Mouse (Mus musculus) CD8-positive naive resting alpha-beta T cell, adult 2 months (primary cell): Measurements from ENCODE around the gene Prkcg.
A peak's percentile ranks its signal among the peaks of the same experiment; 100 is the strongest.
"Not testable (repeated sequence)": the region's sequence is repeated elsewhere in the genome, so short reads cannot be mapped to it uniquely, and the experiment has no call there.

Experiments
- DNase-seq, 2 experiments: peaks; one replicate each; pipeline ENCODE4 v3.0.0; 2022; ENCODE audit warnings: low read depth in 2 of 2, low spot score in 2 of 2

The Prkcg gene

GRCm38 (mm10) chr7:3290257-3291033 is 1.5 kb downstream of the Prkcg start:
- peak; percentile 59 to 63 for DNase-seq

DNA sequence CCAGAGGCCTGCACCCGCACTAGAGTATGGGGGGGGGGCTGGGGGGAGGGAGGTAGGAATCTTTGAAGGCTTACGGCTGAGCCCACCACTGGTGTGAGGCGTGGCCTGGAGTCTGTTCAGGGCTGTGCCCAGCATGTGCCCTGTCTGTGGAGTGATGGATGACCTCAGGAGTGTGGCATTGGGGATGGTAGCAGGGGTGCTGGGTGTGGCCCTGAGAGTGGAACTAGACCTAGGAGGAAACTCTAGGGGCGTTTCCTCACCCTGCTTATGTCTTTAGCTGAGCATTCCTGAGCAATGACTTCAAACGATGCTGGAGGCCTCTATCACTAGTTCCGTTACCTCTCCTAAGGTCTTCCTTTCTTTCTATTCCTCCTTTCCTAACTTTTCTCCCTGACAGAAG is 2.2 kb downstream of the Prkcg start:
- DNase-seq: no peak

GRCm38 (mm10) chr7:3291764-3292163 is 2.8 kb downstream of the Prkcg start:
- DNase-seq: no peak

DNA sequence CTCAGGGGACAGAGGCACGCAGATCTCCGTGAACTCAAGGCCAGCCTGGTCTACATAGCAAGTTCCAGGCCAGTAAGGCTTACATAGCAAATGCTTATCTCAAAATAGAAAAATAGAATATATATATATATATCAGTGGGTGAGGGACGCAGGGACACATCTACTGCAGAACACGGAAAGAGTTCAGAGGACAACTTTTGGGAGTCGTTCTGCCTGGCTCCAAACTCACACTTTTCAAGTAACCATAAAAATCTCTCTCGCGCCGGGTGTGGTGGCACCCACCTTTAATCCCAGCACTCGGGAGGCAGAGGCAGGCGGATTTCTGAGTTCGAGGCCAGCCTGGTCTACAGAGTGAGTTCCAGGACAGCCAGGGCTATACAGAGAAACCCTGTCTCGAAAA is 3.3 kb downstream of the Prkcg start:
- DNase-seq: not testable (repeated sequence)

DNA sequence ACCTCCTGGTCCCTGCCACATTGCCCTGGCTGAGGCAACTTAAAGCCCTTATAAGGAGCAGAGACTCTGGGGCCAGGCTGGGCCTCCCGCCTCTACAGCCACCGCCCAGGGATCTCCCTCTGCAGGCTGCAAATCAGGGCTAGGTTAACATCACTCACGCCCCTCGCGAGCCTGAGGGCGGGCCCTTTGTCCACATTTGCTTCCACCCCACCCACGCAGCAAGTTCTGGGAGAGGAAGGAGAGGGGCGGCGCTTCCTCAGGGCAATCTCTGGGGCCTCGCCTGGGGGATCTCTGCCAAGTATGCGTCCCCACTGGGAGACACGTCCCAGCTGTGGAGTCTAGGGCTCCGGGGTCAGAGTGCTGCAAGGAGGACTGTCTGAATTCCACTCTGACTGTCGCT is 3.8 kb downstream of the Prkcg start:
- DNase-seq: no peak

GRCm38 (mm10) chr7:3294794-3295193 is 5.8 kb downstream of the Prkcg start:
- DNase-seq: no peak

DNA sequence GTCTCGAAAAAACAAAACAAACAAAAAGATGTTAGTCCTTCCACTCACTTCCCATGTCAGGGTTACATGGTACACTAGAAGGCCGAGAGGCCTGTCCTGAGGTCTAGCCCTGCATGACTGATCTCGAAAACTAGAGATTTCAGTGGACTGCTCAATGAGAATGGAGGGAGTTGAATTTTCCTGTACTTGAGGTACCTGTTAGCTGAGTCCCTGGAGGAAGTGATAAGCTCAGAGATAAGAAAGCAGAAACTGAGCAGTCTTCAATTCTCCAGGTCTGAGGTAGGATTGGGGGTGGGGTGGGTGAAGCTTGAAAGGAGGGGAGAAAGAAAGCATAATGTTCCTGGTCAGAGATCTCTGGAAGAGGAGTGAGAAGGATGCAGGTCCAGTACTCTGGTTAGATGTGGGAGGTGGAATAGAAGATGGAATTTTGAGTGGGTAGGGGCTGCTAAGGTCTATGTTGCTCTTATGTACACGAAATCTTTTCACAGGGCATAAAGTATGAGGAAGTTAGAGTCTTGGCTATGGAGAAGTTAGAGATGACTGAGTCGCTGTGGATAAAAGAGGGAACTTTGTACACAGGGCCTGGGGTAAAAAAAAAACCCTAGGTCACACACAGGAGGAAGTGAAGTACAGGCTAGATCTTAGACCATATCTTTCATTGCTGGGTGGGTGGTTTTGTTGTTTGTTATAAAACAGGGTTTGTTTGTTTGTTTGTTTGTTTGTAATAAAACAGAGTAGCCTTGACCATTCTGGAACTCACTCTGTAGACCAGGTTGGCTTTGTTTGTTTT is 6.5 kb downstream of the Prkcg start:
- DNase-seq: no peak

- DNase-seq: no peak
Measured at GRCm38 (mm10) chr7:3296711-3297110, 7.7 kb downstream of the Prkcg start.

DNA sequence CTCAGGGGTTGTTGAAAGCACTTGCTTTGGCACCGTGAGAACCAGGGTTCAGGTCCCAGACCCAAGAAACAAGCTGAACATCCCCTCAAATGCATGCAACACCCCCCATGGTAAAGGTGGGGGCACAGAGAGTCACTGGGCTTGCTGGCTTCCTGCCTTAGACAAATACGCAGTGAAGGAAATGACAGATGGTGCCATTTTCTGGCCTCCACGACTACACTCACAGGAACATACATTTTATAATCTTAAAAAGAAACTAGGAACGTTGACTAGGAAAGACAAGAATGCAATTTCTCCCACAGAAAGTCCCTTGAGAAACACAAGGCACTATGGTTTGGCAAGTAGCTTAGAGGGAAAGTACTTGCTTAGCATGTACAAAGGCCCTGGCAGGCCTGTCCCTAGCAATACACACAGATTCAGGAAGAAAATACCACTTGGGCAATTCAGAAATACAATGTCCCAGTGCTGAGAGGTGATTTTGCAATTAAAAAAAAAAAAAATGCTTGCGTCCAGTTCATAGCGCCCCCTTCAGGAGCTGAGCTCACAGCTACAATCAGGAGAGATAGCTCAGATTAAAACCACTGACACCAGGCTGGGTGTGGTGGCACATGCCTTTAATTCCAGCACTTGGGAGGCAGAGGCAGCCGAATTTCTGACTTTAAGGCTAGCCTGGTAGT is 11.1 kb downstream of the Prkcg start:
- DNase-seq: no peak

DNA sequence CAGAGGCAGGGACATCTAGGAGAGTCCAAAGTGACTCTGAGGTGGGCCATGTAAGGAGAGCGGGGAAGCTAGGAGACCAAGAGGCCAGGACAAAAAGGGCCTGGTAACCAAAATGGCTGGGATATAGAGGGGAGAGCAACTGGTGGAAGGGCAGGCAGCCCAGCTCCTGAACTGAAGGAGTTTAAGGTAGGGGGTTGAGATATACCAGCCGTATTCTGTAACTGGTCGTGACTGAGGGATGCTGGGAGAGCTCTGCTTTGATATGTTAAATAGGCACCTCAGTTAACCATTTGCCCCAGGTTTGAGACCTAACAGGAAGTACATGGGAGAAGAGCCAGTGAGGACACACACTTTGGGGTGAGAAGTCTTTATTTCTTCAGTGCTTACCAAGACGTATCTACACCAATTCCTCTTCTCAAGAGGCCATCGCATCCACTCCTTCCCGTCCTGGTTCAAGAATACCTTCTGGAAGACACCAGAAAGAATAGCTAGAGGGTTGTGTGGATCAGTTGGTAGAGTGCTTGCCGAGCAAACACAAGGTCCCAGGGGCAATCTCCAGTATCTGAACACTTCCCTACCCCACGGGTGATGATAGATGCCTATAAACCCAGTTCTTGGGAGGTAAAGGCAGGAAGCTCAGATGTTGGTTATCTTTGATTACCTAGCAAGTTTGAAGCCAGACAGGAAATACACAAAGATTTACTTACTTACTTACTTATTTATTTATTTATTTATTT is 12.1 kb downstream of the Prkcg start:
- no peak for DNase-seq

GRCm38 (mm10) chr7:3301628-3302555 is 12.9 kb downstream of the Prkcg start:
- no peak for DNase-seq

- no peak for DNase-seq
Measured at GRCm38 (mm10) chr7:3302556-3303275, 13.7 kb downstream of the Prkcg start.

DNA sequence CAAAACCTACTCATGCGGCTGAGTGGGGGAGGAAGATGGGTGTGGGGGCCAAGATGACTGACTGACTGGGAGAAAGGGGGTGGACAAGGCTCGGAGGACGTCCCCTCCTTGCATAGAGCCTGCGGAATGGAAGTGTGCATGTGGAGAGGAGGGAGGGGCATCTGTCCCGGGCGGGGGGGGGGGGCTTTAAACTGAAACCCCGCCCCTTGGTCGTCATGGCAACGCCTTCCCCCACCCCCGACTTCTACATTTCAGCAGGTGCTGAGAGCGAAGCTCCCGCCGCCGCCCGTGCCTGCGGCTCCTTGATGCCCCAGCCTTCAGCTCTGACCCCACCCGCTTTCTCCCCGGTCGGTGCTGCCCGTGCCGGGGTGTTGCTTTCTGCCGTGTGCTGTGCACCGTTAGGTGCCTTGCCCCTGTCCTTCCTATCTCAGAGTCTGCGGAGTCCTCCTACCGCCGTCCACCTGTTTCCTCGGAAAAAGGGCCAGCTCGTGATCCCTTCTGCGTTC is 14.3 kb downstream of the Prkcg start:
- DNase-seq: peak in 1 of 2 experiments; percentile 1

- no peak for DNase-seq
Measured at GRCm38 (mm10) chr7:3303789-3304188, 14.8 kb downstream of the Prkcg start.

- peak in 1 of 2 experiments; percentile 1 for DNase-seq
Measured at GRCm38 (mm10) chr7:3304298-3304697, 15.3 kb downstream of the Prkcg start.

DNA sequence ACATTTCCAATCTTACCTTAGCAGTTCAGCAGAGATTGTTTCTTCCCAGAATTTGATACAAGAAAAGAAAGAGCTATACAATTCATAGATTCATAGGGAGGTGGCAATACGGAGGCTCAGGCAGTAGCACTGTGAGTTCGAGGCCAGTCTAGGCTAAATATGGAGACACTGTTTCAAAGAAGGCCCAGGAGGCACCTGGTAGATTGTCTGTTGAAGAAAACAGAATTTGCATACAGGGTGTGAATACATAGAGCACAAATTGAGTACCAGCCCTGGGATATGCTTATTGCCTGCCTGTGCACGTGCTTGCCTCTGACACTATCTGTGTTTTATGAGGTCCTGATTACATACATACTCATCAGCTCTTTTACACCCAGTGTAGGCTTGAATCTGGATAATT is 17.4 kb downstream of the Prkcg start:
- DNase-seq: no peak

DNA sequence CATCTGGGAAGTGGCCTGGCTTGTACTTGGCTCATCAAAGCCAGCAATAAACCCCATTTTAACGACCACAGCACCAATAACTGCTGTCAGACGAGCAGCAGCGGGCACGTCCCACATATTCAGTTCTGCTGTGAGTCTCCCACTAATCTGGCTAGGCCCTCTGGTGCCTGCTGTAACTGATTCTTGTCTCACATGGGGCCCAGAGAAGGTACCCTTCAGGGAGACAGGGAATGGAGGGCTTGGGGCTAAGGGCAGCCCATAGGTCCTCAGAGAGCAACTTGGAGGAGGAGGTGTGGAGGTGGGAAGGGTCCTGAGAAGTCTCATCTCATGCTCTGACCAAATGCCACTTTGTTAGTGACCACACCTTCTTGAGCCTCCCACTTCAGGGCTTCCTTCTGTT is 19.7 kb downstream of the Prkcg start:
- no peak for DNase-seq

- DNase-seq: no peak
Measured at GRCm38 (mm10) chr7:3310233-3310632, 21.3 kb downstream of the Prkcg start.

- DNase-seq: no peak
Measured at GRCm38 (mm10) chr7:3313571-3313970, 24.6 kb downstream of the Prkcg start.
